Mouse (Mus musculus): ENCODE data around the gene Cdc14a.

DNA sequence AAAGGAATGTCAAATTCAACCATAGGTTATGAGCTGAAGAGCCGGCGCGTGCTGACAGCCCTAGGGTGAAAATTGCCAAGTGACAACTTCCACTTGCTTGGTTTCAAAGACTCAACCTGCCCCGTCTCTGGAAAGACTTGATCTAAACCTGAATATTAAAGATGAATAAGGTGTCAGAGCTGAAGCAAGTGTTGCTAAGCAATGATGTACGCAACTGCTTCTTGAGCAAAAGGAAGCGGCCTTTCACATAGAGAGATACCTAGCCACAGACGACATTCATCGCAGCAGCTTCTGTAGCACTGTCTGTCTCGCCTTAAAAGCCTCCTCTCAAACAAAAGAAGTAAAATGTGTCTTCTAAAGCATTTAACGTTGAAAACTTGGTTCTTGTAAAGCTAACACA, 113.8 kb downstream of the Cdc14a start:
- TF ChIP-seq CTCF (IDR thresholded peaks at IDR 0.05; ENCODE audit: borderline replicate concordance, extremely low read depth, insufficient read depth, insufficient read length) (no peak), POLR2A (IDR thresholded peaks at IDR 0.05; ENCODE audit: borderline replicate concordance, extremely low read depth, insufficient read depth, insufficient read length, poor library complexity, severe bottlenecking) (no peak)
